Mouse (Mus musculus) cerebellum, adult 11 months (tissue): ENCODE measurements around the gene Atg5.

Source experiments
- DNase-seq: peaks from one replicate; pipeline ENCODE4 v3.0.0; 2022

Atg5 gene

GRCm38 (mm10) chr10:44400119-44400518 is 132.0 kb downstream of the Atg5 start:
- no peak for DNase-seq

- DNase-seq, result no peak
Observed at GRCm38 (mm10) chr10:44400602-44401001, 132.4 kb downstream of the Atg5 start.

- DNase-seq, result no peak
Observed at GRCm38 (mm10) chr10:44401600-44401999, 133.4 kb downstream of the Atg5 start.

GRCm38 (mm10) chr10:44403415-44403814 is 135.3 kb downstream of the Atg5 start:
- no peak for DNase-seq

GRCm38 (mm10) chr10:44409054-44409453 is 140.9 kb downstream of the Atg5 start:
- no peak for DNase-seq

GRCm38 (mm10) chr10:44409958-44410357 is 141.8 kb downstream of the Atg5 start:
- no peak for DNase-seq
